Mouse (Mus musculus) liver, embryonic 14.5 days (tissue): ENCODE measurements at regions not wholly inside any gene's neighbourhood (a gene's known extent, or its start where the extent isn't known, plus 50 kb on each side); places are given as distances from the start of the nearest gene placed in this dataset.

Experiments
- ATAC-seq: fragments of 200-750 bp; cut with Nextera tagmentation; 2 replicates; pipeline ENCODE4 v1.8.0; 2017; ENCODE audit warnings: moderate number of reproducible peaks, mild to moderate bottlenecking, moderate library complexity; ENCODE audit not compliant: insufficient read depth
- DNase-seq, 3 experiments: peaks; one replicate each; pipeline ENCODE4 v3.0.0-alpha.2; 2012 to 2013; ENCODE audit warnings: low read depth in 3 of 3, low spot score in 3 of 3
- H3K27ac ChIP-seq: fragments of 300-500 bp; sonication (generic); 2 replicates; pipeline ENCODE4 v1.5.1; 2014; ENCODE audit warnings: moderate library complexity, mild to moderate bottlenecking, control low read depth, inconsistent platforms
- H3K27me3 ChIP-seq: fragments of 300-500 bp; sonication (generic); 2 replicates; pipeline ENCODE4 v1.6.1; 2014; ENCODE audit warnings: mild to moderate bottlenecking, low read length, moderate library complexity; ENCODE audit not compliant: control insufficient read depth, insufficient read depth
- H3K36me3 ChIP-seq: fragments of 300-500 bp; sonication (generic); replicated peaks from 2 replicates; pipeline ENCODE4 v1.6.1; 2014; ENCODE audit warnings: low read depth; ENCODE audit not compliant: control insufficient read depth, insufficient read depth
- H3K4me1 ChIP-seq, 2 experiments: fragments of 200-500 bp in 1 of 2; fragments of 300-500 bp in 1 of 2; sonication (generic) in 1 of 2; replicated peaks; 2 replicates each; pipeline ENCODE4 v1.6.1; 2012 to 2014; ENCODE audit warnings: antibody characterized with exemption in 1 of 2, inconsistent platforms in 1 of 2, low read length in 1 of 2; ENCODE audit not compliant: control insufficient read depth in 2 of 2, insufficient read depth in 2 of 2
- H3K4me2 ChIP-seq: fragments of 300-500 bp; sonication (generic); 2 replicates; pipeline ENCODE4 v1.6.1; 2014; ENCODE audit warnings: low read depth, mild to moderate bottlenecking, control low read depth, moderate library complexity
- H3K4me3 ChIP-seq, 2 experiments: fragments of 200-500 bp in 1 of 2; fragments of 300-500 bp in 1 of 2; sonication (generic) in 1 of 2; 2 replicates each; pipeline ENCODE4 v1.5.1; 2012 to 2014; ENCODE audit warnings: low read depth in 2 of 2, low read length in 2 of 2, mild to moderate bottlenecking in 2 of 2, control low read depth in 1 of 2, inconsistent platforms in 1 of 2, moderate library complexity in 1 of 2; ENCODE audit not compliant: insufficient read depth in 1 of 2
- H3K9ac ChIP-seq: fragments of 300-500 bp; sonication (generic); replicated peaks from 2 replicates; pipeline ENCODE4 v1.6.1; 2014; ENCODE audit warnings: mild to moderate bottlenecking, control low read depth, moderate library complexity
- H3K9me3 ChIP-seq: fragments of 300-500 bp; sonication (generic); 2 replicates; pipeline ENCODE4 v1.6.1; 2016; ENCODE audit warnings: low read length, mixed read lengths; ENCODE audit not compliant: control insufficient read depth
- CTCF ChIP-seq: IDR thresholded peaks from 2 replicates; pipeline ENCODE4 v1.5.1; 2016; ENCODE audit warnings: antibody characterized with exemption, low read depth, control low read depth
- EP300 ChIP-seq: IDR thresholded peaks from 2 replicates; pipeline ENCODE4 v1.6.1; 2016; ENCODE audit warnings: antibody characterized with exemption, low read depth
- WGBS: fragments of 180-500 bp; shearing (Covaris S2); extraction: QIAGEN DNeasy Blood & Tissue Kit; methylation state at CpG from one replicate; pipeline ENCODE4 v1.1.7; 2014; ENCODE audit not compliant: insufficient replicate concordance; 5-methylcytosine and 5-hydroxymethylcytosine counted together

- Histone ChIP-seq H3K4me1 (no peaks in the 10 kb centered on the region), H3K4me3 (no peak overlapping the region), H3K9me3 (no peaks in the 10 kb centered on the region), H3K36me3 (no peaks in the 10 kb centered on the region), H3K4me2 (no peak overlapping the region), H3K27me3 (no peaks in the 10 kb centered on the region), H3K9ac (no peak overlapping the region), H3K27ac (no peak overlapping the region)
- DNase-seq: no peak
- TF ChIP-seq EP300 (no peak), CTCF (no peak)
- 50% methylated on average over 2 of the region's 2 CpGs for WGBS
- ATAC-seq: no peak
Measured at GRCm38 (mm10) chr5:116874941-116875340, 241.0 kb downstream of the Suds3 start.

GRCm38 (mm10) chr5:116868115-116868514 is 247.8 kb downstream of the Suds3 start:
- TF ChIP-seq EP300 (no peak), CTCF (no peak)
- H3K27me3 ChIP-seq: no peaks in the 10 kb centered on the region
- no peak overlapping the region for H3K4me3 ChIP-seq
- DNase-seq (no peak), ATAC-seq (no peak)
- WGBS: 52% methylated on average over 5 of the region's 5 CpGs
- no peak overlapping the region for H3K9ac ChIP-seq
- H3K4me2 ChIP-seq: no peak overlapping the region
- H3K36me3 ChIP-seq: no peaks in the 10 kb centered on the region
- 0 out of 2 replicates have a peak, but pooled peaks cover 3% of the 10 kb centered on the region for H3K9me3 ChIP-seq
- H3K27ac ChIP-seq: no peak overlapping the region
- no peaks in the 10 kb centered on the region for H3K4me1 ChIP-seq

DNA sequence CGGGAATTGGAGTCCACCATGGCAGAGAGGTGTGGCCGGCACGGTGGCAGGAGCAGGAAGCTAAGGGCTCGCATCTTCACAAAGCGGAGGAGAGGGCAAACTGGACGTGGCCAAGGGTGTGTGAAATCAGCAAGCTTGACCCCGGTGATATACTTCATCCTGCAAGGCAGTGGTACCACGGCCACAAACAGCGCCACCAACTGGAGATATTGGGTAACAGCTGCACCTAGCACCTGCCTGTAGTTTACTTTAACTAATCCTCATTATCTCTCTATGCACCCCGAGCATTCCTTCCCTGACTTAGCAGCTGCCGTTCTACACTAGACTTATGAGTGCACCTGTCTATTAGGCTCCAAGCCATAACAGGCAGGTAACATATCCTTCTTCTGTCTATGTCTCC is 251.6 kb downstream of the Suds3 start:
- Histone ChIP-seq H3K36me3 (no peaks in the 10 kb centered on the region), H3K4me2 (no peak overlapping the region), H3K9me3 (peaks cover 3% of the 10 kb centered on the region; the same call in 1 of the 2 replicates), H3K9ac (no peak overlapping the region), H3K27ac (no peak overlapping the region), H3K27me3 (no peaks in the 10 kb centered on the region), H3K4me1 (no peaks in the 10 kb centered on the region), H3K4me3 (no peak overlapping the region)
- WGBS: 71% methylated on average over 11 of the region's 11 CpGs
- no peak for TF ChIP-seq EP300
- no peak for TF ChIP-seq CTCF
- no peak for ATAC-seq
- no peak for DNase-seq

GRCm38 (mm10) chr5:116852691-116853090 is 261.1 kb upstream of the Srrm4 start:
- Histone ChIP-seq H3K27ac (no peak overlapping the region), H3K36me3 (no peaks in the 10 kb centered on the region), H3K4me2 (no peak overlapping the region), H3K4me1 (no peaks in the 10 kb centered on the region), H3K27me3 (no peaks in the 10 kb centered on the region), H3K4me3 (no peak overlapping the region), H3K9ac (no peak overlapping the region), H3K9me3 (no peaks in the 10 kb centered on the region; the same call in 1 of the 2 replicates)
- TF ChIP-seq CTCF (no peak), EP300 (no peak)
- ATAC-seq (no peak), DNase-seq (no peak)
- WGBS: 66% methylated on average over 7 of the region's 7 CpGs

GRCm38 (mm10) chr5:116831874-116832273 is 240.3 kb upstream of the Srrm4 start:
- Histone ChIP-seq H3K9ac (no peak overlapping the region), H3K4me3 (no peak overlapping the region), H3K4me1 (no peaks in the 10 kb centered on the region), H3K27ac (no peak overlapping the region), H3K27me3 (no peaks in the 10 kb centered on the region), H3K36me3 (no peaks in the 10 kb centered on the region), H3K9me3 (peaks cover 3% of the 10 kb centered on the region; the same call in 1 of the 2 replicates), H3K4me2 (no peak overlapping the region)
- TF ChIP-seq CTCF (no peak), EP300 (no peak)
- WGBS: 60% methylated on average over 3 of the region's 3 CpGs
- ATAC-seq: no peak
- DNase-seq: no peak
